Mouse (Mus musculus) kidney, embryonic 14.5 days (tissue): Measurements from ENCODE around the gene Fpr-rs4. TPM values are rescaled to one million over a fixed set of nuclear protein-coding genes. Genes with fewer than 3 reads are reported as not detected.
"Not testable (repeated sequence)": the region's sequence is repeated elsewhere in the genome, so short reads cannot be mapped to it uniquely, and the experiment has no call there.

ENCODE experiments used
- ATAC-seq: fragments of 200-750 bp; cut with Nextera tagmentation; 2 replicates; pipeline ENCODE4 v1.8.0; 2017; ENCODE audit warnings: moderate number of reproducible peaks, mild to moderate bottlenecking, moderate TSS enrichment, moderate library complexity; ENCODE audit not compliant: low FRiP score, low TSS enrichment
- H3K27ac ChIP-seq: fragments of 300-500 bp; sonication (generic); 2 replicates; pipeline ENCODE4 v1.5.1; 2014; ENCODE audit warnings: low read depth, mild to moderate bottlenecking, low read length, moderate library complexity, mixed read lengths
- H3K27me3 ChIP-seq: fragments of 300-500 bp; sonication (generic); 2 replicates; pipeline ENCODE4 v1.6.1; 2014; ENCODE audit warnings: mild to moderate bottlenecking, low read length; ENCODE audit not compliant: control insufficient read depth, insufficient read depth
- H3K36me3 ChIP-seq: fragments of 300-500 bp; sonication (generic); 2 replicates; pipeline ENCODE4 v1.6.1; 2014; ENCODE audit warnings: low read length, mixed read lengths; ENCODE audit not compliant: control insufficient read depth, insufficient read depth
- H3K4me1 ChIP-seq: fragments of 300-500 bp; sonication (generic); 2 replicates; pipeline ENCODE4 v1.6.1; 2014; ENCODE audit warnings: low read length, mixed read lengths; ENCODE audit not compliant: control insufficient read depth, insufficient read depth
- H3K4me2 ChIP-seq: fragments of 300-500 bp; sonication (generic); replicated peaks from 2 replicates; pipeline ENCODE4 v1.6.1; 2014; ENCODE audit warnings: low read depth, mild to moderate bottlenecking, low read length
- H3K4me3 ChIP-seq: fragments of 300-500 bp; sonication (generic); 2 replicates; pipeline ENCODE4 v1.5.1; 2014; ENCODE audit warnings: mild to moderate bottlenecking, low read length
- H3K9ac ChIP-seq: fragments of 300-500 bp; sonication (generic); 2 replicates; pipeline ENCODE4 v1.6.1; 2014; ENCODE audit warnings: low read depth, mild to moderate bottlenecking, low read length, moderate library complexity
- H3K9me3 ChIP-seq: fragments of 300-500 bp; sonication (generic); 2 replicates; pipeline ENCODE4 v1.6.1; 2016; ENCODE audit warnings: low read length; ENCODE audit not compliant: control insufficient read depth
- WGBS: fragments of 180-500 bp; shearing (Covaris S2); extraction: QIAGEN DNeasy Blood & Tissue Kit; methylation state at CpG from one replicate; pipeline ENCODE4 v1.1.7; 2014; 5-methylcytosine and 5-hydroxymethylcytosine counted together
- polyA plus RNA-seq: library from polyadenylated mRNA; unstranded; fragments of >200 nt; fragmentation: Nextera tagmentation; extraction: Ambion mirVana; gene quantifications from 2 replicates; pipeline ENCODE4 v1.2.1, GENCODE M21; 2014

Fpr-rs4 gene
- not detected in 2 replicates for polyA plus RNA-seq

- no peak within 1 kb of the TSS for H3K4me3 ChIP-seq
- H3K9ac ChIP-seq, result no peak within 1 kb of the TSS
- no peak within 1 kb of the TSS for H3K27ac ChIP-seq
- no peaks in the 10 kb centered on the region for H3K4me1 ChIP-seq
- H3K27me3 ChIP-seq, result no peaks in the 10 kb centered on the region
- H3K9me3 ChIP-seq, result no peaks in the 10 kb centered on the region
- H3K4me2 ChIP-seq, result no peak within 1 kb of the TSS
- ATAC-seq, result no peak
- no peaks in the 10 kb centered on the region for H3K36me3 ChIP-seq
- WGBS, result 55% methylated on average over 2 of the region's 2 CpGs
Observed at GRCm38 (mm10) chr17:18021433-18021832, at the start of gene Fpr-rs4. Fpr-rs4 (plus strand) TSS chr17:18021733.

- Histone ChIP-seq H3K4me3 (no peak overlapping the region), H3K9me3 (no peaks in the 10 kb centered on the region), H3K4me1 (no peaks in the 10 kb centered on the region), H3K36me3 (no peaks in the 10 kb centered on the region), H3K27me3 (no peaks in the 10 kb centered on the region), H3K9ac (no peak overlapping the region), H3K27ac (no peak overlapping the region), H3K4me2 (no peak overlapping the region)
- no peak for ATAC-seq
- WGBS, result 5% methylated on average over 1 of the region's 1 CpGs
Observed at GRCm38 (mm10) chr17:17973443-17973842, 48.1 kb upstream of the Fpr-rs4 start.

- ATAC-seq, H3K4me3 ChIP-seq, H3K27ac ChIP-seq, H3K36me3 ChIP-seq, H3K4me2 ChIP-seq, H3K9ac ChIP-seq, H3K9me3 ChIP-seq, H3K27me3 ChIP-seq, H3K4me1 ChIP-seq: not testable (repeated sequence)
- WGBS, result 76% methylated on average over 2 of the region's 2 CpGs
Observed at GRCm38 (mm10) chr17:17981232-17981631, 40.3 kb upstream of the Fpr-rs4 start.

GRCm38 (mm10) chr17:18004752-18005151 lies 16.8 kb upstream of the Fpr-rs4 start:
- 93% methylated on average over 1 of the region's 1 CpGs for WGBS
- H3K9me3 ChIP-seq, result no peaks in the 10 kb centered on the region
- H3K27me3 ChIP-seq, result no peaks in the 10 kb centered on the region
- no peak overlapping the region for H3K4me3 ChIP-seq
- no peaks in the 10 kb centered on the region for H3K4me1 ChIP-seq
- H3K27ac ChIP-seq, result no peak overlapping the region
- no peak overlapping the region for H3K9ac ChIP-seq
- no peaks in the 10 kb centered on the region for H3K36me3 ChIP-seq
- no peak for ATAC-seq
- no peak overlapping the region for H3K4me2 ChIP-seq

DNA sequence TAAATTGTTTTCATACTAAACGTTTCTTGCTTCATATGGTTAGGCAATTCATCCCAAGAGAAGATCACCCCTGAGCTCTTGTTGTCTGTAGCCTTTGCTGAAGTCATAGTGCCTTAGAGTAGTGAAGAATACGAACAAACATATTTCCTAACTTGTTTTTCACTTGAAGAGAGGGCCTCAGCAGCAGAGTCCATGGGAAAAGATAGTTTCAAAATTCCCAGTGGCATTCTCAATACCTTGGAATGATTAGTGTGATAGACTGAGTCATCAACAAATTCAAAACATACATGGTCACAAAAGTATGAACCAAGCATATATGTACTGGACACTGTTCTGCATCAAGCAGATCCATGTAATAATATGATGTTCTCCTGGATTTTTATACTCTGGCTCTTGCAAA lies 27.6 kb downstream of the Fpr-rs4 start, which contains the start of gene Vmn2r124:
Gene Vmn2r124, plus strand, starts transcription at position 301 of the 400 bp plus-strand sequence.
- no peaks in the 10 kb centered on the region for H3K36me3 ChIP-seq
- H3K9me3 ChIP-seq, result no peaks in the 10 kb centered on the region
- no peak within 1 kb of the TSS for H3K4me3 ChIP-seq
- ATAC-seq, result no peak
- 51% methylated on average over 2 of the region's 2 CpGs for WGBS
- no peak within 1 kb of the TSS for H3K27ac ChIP-seq
- H3K9ac ChIP-seq, result no peak within 1 kb of the TSS
- no peaks in the 10 kb centered on the region for H3K4me1 ChIP-seq
- H3K27me3 ChIP-seq, result no peaks in the 10 kb centered on the region
- H3K4me2 ChIP-seq, result no peak within 1 kb of the TSS

Other genes with a start within 250 kb of the Fpr-rs4 start
- gene Spaca6, start 194.6 kb upstream of the Fpr-rs4 start, polyA plus RNA-seq, result 22.9 and 32.8 TPM in 2 replicates
- gene Has1, start 166.5 kb upstream of the Fpr-rs4 start, polyA plus RNA-seq, result 1.1 and 1.6 TPM in 2 replicates
- gene Fpr1, start 137.8 kb upstream of the Fpr-rs4 start, polyA plus RNA-seq, result 0.16 TPM in 1 of 2 replicates, not detected in the other
- gene Fpr2, start 133.9 kb upstream of the Fpr-rs4 start, polyA plus RNA-seq, result 0.23 and 0.34 TPM in 2 replicates
- gene Fpr3, start 133.9 kb upstream of the Fpr-rs4 start, polyA plus RNA-seq, result not detected in 2 replicates
- not detected in 2 replicates for gene Vmn2r124, start 27.7 kb downstream of the Fpr-rs4 start, polyA plus RNA-seq
- not detected in 2 replicates for gene Vmn2r91, start 63.3 kb downstream of the Fpr-rs4 start, polyA plus RNA-seq
- not detected in 2 replicates for gene Vmn2r92, start 130.2 kb downstream of the Fpr-rs4 start, polyA plus RNA-seq